Mouse (Mus musculus) layer of hippocampus, postnatal 25 days (tissue): ENCODE measurements at regions not wholly inside any gene's neighbourhood (a gene's known extent, or its start where the extent isn't known, plus 50 kb on each side); places are given as distances from the start of the nearest gene placed in this dataset.

Experiments used
- DNase-seq, 2 experiments: peaks; one replicate each; pipeline ENCODE4 v3.0.0; 2022; ENCODE audit warnings: mixed read lengths in 2 of 2, low spot score in 1 of 2; ENCODE audit errors: extremely low spot score in 1 of 2

DNA sequence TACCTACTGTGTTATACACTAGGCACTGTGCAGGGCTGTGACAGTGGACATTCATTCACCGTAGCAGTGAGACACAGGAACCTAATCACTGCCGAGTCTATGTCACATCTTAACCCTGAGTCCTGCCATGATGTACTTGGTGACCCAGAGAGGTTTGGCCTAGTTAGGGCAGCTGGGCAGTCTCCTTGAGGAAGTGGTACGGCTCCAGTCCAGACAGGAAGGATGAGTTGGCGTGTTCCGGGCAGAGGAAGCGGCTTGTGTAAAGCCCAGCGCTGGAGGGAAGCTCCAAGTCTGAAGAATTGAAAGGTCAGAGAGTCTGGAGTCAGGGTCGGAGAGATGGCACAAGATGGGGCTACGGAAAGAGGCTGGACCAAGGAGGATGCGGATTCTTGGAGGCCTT, 99.4 kb upstream of the Smim15 start:
- DNase-seq: no peak

DNA sequence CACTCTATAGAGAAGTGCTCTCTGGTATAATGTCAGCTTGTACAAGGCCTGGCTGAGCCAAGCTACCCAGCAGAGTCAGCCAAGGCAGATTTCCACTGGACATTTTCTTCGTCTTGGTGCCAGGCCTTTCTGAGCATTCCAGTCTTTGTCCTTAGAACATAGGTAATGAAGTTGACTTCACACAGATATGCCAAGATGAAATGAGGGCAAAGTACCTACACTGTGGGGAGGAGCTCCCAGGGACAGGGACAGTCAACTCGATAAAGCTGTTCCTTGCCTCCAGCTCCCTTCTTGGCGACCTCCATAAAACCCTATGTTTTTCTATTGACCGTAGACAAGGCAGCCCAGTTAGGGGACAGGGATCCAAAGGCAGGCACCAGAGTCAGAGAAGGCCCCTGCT, 101.3 kb upstream of the Smim15 start:
- DNase-seq: no peak

DNA sequence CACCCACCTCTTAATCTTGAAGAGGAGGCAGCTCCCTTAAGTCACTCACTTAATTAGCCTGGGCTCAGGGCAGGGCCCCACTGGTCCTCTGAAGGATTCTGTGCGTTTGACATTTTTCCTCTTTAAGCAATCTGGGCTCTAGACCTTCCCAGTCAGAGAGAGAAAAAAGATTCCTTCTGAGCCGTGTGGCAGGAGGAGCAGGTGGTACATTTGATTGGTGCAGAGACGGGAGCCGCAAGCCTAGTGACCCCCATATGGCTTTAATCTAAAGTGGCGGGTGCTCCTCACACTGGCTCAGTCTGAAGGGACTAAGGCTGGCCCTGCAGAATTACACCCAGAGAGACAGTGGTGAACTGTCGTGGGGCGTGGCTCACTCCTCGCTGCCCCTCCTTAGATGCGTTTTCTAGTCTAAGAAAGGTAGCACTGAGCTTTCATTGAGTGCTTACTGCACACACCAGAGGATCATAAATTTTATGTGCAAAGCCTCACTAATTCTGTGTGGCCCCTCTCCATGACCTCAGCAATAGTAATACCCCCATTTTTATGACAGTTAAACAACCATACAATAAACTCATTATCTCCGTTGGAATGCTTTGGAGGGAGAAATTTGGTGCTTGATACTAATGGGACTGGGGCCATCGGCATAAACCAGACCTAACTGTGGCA, 101.8 kb upstream of the Smim15 start:
- DNase-seq: no peak

DNA sequence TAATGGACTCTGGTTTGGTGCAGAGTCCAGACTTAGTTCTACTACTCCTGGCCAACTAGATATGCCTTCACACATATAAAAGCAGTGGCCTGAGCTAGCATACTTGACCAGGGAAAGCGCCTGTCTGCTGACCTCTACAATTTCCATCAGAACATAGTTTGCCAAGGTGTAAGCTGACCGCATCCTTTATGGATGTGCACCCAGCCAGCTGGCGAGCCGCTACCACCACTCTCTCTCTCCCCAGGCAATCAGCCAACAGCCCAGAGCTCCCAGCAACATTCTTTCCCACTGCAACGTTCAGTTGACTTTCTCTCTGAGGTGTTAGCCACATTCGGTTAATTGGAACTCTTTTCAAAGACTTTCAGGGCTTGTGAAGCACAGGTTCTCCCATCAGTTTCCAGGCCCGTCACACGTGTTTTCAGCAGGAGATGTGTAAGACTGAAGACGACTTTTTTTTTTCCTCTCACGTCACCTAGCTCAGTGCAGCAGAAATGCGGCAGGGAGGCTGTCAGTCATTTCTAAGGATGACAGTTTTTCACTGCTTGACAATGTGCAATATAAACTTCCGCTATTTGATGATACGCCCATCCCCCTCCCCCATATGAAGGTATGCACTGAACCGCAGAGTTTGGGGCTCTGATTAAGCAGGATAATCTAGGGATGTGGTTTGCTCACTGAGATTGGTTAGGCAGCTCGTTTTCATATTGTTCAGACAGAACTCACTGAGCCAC, 104.2 kb upstream of the Smim15 start:
- DNase-seq: no peak

DNA sequence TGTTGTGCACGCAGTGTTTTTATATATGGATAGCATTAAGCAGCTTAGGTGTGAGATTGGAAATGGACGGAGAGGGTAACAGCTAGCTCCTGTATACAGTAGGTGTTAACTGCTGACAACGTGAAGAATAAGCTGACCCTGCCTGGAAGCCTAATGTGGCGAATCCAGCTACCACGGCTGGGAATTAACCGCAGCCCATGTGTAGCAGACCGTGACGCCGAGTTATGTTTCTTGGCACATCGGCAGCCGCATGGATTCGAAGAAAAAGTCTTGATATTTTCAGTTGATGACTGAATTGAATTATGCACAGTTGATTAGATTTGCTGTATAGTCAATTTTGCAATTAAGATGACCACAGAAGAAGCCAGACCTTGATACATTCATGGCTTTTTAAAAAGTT, 108.6 kb upstream of the Smim15 start:
- DNase-seq: no peak

DNA sequence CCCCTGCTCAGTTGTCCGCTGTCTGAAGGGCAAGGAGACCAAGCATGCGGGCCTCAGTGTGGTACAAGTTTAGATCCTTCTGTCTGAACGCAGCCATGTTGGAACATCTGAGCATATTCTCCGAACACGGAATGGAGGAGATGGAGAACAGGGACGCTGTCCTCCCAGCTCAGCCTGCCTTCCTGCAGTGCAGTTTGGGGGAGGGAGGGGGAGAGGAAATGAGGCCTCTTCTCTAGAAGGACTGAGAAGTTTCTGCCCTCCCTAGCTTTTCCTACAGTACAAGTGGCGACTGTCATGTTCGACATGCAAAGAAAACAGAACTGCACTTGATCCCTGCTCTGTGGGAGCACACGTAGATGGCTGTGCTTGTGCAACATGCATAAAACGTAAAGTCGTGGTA, 109.6 kb upstream of the Smim15 start:
- DNase-seq: no peak

DNA sequence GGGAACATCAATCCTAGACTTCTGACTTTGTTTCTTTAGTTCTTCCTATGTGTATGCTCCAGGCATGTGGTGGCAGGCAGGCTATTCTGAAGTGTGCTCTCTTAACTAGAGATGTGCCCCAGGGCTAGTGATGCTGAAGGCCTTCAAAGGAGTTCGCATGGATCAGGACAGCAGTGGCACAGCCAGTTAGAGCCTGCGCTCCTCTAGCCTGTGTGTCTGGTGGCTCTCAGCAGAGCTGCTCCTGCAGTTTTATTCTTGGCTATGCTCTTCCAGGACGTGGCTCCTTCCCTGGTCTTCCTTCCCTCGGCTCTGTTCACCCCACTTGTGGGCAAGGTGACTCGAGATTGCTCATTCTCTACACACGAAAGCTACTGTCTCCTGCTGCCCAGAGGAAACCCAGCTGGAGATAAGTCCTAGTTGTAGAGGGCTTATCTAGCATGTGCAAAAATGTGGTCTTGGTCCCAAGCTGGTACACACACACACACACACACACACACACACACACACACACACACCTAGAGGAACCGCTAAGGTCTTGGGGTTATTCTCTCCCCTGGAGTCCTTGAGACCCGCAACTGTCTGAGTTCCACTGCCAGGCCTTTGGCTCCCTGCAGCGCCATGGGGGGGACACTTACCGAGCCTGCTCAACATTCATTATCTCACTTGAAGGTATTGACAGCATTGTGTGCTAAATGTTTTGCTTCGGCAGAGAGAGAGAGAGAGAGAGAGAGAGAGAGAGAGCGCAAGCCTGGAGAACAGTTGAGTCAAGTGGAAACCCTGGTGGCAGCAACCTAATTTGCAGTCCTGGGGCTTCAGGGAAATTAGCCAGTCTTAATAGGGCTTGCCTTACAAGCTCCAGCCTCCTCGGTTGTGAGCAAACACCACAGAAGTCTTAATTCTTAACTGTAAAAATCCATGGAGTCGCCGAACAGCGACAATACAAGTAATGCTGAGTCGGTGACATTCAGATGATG, 110.4 kb upstream of the Smim15 start:
- DNase-seq: no peak

DNA sequence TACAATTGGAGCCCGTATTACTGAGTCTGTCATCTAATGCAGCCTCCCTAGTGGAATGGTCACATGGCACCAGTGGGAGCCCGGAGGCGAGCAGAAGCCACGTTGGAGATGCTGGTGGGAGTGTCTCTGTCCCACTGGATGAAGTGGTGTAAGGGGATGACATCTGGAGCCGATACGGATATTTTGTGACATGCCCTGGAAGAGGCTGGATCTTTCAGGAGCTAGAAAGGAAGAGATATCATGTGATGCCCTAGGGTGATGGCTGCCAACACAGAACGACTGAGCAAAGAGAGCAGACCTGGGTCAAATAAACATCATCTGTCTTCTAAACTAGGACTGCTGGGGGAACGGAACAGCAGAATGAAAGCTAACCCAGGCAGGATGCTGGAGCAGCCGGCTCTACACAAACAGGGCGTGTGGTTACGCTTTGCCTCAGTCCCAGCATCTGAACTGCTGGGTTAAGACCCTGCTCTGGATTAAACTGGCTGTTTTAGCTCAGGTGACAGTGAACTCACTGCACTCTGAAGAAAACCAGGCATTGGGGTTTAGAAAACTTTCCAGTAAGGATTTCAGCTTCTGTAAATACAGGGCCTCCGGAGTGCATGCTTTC, 111.7 kb upstream of the Smim15 start:
- no peak for DNase-seq

DNA sequence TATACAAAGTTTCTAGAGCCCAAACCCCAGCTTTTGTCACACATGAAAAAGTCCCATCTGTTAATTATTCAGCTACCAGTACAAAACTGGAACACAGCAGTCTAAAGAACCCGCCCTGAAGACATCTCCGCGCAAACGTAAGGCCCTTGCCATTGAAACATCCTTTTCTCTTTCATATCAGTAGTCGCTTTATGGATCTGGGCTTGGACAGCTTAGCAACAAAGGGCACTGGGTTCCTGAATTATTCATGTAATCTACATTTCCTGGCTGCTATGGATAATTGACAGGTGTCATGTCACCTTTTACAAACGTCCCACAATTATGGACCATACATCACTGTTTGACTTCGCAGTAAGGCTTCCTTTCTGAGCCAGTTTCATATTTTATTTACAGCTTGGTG, 113.0 kb upstream of the Smim15 start:
- DNase-seq: no peak

DNA sequence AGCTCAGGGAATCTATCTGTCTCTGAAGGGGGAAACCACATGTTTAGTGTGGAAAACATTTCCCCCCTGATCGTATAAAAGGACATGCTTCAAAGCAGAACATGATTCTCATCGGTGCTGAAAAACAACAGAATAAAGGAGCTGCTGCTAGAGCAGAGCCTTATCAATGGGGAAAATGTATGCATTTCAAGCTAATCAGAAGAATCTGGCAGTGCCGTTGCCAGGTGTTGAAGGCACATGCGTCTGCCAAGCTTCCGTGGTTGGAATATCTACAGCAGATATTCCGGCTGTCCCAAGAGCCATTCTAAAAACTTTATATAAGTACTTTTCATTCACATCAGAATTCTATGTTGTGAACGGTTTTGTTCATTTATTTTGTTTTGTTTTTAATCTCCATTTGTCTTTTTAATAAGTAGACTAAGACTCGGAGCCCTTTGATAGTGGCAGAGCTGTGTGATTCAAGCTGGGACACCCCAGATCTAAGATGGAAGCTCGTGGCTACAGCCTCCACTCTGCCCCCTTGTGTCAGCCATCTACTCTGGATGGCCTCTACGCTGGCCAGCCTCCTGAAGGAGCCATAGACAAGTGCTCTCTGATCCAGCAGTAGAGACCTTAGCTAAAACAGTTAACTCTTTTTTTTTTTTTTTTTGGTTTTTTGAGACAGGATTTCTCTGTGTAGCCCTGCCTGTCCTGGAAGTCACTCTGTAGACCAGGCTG, 116.6 kb upstream of the Smim15 start:
- no peak for DNase-seq

DNA sequence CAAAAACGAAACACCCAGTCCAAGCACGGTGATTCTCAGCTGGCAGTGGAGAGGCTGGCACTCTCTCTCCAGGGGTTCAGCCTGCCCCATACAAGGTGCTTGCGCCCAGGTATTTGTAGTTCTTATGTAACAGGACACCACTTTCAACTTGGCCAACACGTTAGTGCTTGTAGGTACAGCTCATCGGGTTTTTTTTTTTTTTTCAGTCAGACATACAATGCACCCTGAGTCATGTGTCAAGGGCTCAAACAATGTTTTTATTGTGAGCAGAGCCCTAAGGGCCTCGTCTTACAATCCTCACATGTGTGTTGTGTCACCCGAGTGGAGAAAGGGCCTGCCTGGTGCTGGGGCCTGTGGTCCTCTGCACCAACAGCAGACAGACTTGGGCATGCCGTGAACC, 118.8 kb upstream of the Smim15 start:
- DNase-seq: no peak

DNA sequence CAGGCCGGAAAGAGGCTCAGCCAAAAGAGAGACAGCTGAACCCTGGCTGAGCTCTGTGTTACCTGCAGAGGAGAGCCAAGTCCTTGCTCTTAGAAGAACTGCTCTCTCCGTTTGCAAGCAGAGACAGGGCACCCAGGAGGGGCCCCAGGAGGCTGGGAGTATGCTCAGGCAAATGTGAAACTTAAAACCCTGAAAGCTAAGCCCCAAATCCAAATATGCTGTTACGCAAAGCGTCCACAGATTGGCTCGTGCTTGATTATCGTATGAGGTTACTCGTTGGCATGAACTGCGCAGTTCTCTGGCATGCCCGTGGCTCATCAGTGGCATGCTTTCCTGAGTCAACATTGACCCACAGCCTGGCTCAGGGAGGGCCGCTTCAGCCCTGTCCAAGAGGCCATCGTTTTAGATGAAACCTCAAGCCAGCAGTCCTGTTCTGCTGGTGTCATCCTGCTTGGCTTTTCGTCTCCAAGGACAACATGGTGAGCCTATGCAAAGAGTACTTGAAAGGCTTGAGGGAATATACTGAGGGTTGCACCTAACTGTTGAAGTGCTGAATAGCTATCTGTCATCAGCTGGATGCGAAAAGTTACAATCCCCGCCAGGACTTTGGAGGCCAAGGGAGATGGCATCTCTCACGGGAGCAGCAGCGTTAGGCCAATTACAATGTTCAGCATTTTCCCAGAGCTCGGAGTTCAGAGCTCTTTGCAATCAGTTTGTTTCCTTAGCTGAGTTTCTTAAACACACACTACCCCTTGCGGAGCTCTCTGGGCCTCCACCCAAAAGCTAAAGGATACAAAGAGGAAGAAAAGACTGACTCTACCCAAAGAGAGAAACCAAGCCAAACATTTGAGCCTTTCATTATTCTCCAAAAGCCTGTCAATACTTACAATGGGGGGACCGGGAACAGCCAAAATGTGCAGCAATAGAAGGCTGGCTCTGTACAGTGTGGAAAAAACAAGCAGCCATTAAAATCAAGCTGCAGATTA, 120.8 kb upstream of the Smim15 start:
- DNase-seq: no peak

DNA sequence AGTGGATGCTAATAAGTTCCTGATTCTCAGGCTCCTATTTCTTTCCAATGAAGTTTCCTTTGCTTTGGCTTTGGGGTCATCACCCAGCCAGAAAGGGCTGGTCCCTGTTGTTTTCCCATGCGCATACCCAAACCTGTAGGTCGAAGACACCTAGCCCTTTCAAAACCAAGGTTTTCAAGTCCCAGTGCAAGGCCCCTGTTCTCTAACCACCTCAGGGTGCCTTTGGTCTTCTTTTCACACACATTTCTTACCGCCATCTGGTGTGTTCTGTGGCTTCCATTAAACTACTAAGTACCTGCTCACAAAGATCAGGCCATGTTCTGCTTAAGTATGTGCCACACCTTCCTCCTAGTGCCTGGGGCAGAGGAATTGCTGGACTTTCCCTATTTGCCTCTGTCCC, 124.8 kb upstream of the Smim15 start:
- DNase-seq: no peak

DNA sequence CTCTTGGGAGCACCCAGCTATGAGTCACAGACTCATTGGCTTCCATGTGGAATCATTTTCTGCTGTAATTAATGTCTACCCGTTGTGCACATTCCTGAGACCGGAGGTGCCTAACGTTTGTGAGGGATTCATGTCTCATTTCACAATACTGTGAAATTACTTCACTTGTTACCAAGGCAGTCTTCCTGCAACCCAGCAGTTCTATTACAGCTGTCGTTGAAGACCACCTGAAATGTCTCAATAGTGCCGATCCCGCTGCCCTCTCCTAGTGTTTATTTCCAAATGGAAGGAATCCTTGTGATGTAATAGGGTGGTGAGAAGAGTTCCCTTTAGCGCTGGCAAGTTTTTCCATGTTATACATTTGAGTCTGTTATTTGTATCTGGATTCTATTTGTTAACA, 125.8 kb upstream of the Smim15 start:
- no peak for DNase-seq

DNA sequence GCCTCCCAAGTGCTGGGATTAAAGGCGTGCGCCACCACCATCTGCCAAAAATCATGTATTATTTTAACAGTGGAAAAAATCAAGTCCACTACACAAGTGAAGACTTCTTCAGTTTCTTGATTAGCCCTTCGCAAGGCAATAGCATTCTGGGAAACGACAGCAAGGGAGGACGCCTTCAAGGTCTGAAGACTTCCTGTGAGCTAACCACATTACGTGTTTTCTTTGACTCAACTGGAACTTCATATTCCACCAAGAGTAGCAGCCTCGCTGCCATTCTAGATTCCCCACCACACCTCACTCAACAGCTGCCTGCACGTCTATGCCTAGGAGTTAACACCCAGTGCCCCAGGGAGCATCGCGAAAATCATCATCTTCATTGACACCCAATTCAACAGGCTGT, 126.2 kb upstream of the Smim15 start:
- no peak for DNase-seq

DNA sequence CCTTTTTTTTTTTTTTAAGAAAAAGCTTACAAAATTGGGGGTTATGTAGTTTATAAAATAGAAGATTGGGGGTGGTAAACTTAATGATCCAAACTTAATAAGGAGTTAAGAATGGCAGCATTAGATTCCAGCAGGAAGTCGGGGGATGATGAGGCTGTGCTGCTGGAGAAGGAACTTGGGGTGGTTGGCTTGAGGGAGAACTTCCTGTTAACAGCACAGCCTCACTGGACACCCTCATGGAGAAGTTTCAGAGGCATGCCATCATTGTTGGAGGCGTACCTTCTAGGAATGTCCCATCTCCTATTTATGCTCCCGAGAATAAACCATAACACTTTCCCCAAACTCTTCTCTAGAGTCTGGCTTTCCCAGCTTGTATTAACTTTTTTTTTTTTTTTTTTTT, 126.7 kb upstream of the Smim15 start:
- DNase-seq: no peak

DNA sequence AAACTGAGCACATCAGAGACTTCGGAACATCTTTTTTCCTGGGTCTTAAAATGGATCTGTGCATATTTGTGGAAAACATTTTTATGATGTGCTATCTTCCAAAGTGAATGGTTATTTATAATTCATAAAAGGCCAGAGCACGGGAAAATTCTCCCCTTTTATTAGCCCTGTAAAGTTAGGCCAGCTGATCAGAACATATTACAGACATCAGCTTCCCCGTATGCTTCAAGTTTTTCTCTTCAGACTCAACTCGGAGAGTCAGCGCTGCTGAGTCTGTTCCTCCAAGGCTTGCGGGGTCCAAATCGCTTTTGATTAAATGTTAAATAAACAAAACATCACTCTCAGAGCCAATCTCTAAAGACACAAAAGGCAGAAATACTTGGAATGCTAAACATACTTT, 134.1 kb upstream of the Smim15 start:
- DNase-seq: no peak

DNA sequence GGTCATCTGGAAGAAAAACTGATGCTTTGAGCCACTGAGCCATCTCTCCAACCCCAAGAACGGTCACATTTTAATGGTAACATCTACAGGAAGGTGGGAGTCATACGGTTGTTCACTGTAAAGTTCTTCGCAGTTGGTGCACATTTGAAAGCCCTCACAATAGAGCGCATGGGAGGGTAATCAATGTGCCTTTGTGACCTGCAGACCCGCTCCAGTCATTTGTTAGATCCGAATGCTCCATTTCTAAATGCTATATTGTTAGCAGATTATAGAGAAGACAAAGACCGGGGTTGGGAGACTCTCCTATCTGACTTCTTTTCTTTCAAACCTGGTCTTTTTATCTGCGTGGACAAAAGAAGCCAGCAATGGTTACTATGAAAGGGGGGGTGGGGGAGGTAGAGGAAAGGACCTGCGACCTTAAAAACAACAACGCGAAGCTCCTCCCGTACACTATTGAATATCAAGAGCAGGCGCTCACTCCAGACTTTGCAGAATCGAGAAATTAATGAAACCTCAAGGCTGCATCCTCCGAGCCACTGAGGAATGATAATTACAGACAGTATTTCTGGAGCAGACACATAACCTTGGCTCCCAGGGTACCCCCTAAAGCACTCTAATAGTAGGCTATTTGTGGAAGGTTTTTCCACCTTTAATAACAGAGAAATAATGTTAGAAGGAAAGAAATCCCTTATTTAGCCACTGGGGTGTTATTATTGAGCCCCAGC, 134.7 kb upstream of the Smim15 start:
- DNase-seq: no peak
